Mouse (Mus musculus): ENCODE data around the gene Selenbp2. TPM values are rescaled to one million over a fixed set of nuclear protein-coding genes. Genes with fewer than 3 reads are reported as not detected.

Selenbp2 gene
- total and polyA plus RNA-seq, 2 experiments from 2014 or later: 3.7 to 42.5 TPM

DNA sequence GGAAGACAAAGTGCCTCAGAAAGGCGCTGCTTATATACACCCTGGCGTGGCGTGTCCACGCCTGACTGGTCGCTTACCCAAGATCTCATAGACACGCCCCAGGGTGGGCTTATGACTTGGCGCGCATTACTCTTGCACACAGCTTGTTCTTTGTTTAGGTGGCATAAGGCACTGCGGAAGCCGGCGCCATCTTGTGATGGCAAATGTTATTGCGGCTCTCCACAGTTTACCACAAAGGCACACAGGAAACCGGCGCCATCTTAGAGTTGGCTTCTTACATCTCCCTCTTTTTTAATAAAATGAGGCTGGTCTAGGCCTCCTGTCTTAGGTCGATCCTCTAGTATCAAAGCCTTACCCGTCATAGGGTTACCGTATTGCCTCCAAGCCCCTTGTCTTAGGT, 52.3 kb downstream of the Selenbp2 start:
- Histone ChIP-seq H3K4me3 (ENCODE audit: low read depth, low read length) (no peak overlapping the region), H3K36me3 (replicated peaks; ENCODE audit: control insufficient read depth, insufficient read depth, low read length) (no peaks in the 10 kb centered on the region), H3K9ac (replicated peaks; ENCODE audit: low read depth, low read length) (no peak overlapping the region), H3K9me3 (replicated peaks; ENCODE audit: control insufficient read depth, low read length) (0 out of 2 replicates have a peak, but pooled peaks cover 4% of the 10 kb centered on the region), H3K27ac (ENCODE audit: low read depth) (no peak overlapping the region), H3K4me1 (ENCODE audit: control insufficient read depth, insufficient read depth) (no peaks in the 10 kb centered on the region), H3K4me2 (ENCODE audit: low read depth, low read length) (no peak overlapping the region), H3K27me3 (ENCODE audit: control insufficient read depth, insufficient read depth, low read length) (no peaks in the 10 kb centered on the region)
- DNase-seq (ENCODE audit: low spot score) (no peak), ATAC-seq (ENCODE audit: insufficient read depth, low read depth) (no peak)
- 93% methylated on average over 17 of the region's 17 CpGs for WGBS
- no peak for TF ChIP-seq CTCF (IDR thresholded peaks at IDR 0.05; ENCODE audit: low read depth)
- no peak for TF ChIP-seq EP300 (IDR thresholded peaks at IDR 0.05; ENCODE audit: low read depth)

Other genes with a start within 250 kb of the Selenbp2 start
- not detected in 2 replicates for gene Oaz3, start 249.6 kb upstream of the Selenbp2 start, total RNA-seq (2014; rRNA removed; ENCODE audit: low replicate concordance)
- gene Oaz3, start 249.6 kb upstream of the Selenbp2 start, polyA plus RNA-seq (2015; fragmentation: Nextera tagmentation; extraction: Ambion mirVana): 0.33 and 0.41 TPM in 2 replicates
- not detected in 2 replicates for gene Celf3, start 215.3 kb upstream of the Selenbp2 start, total RNA-seq (2014; rRNA removed; ENCODE audit: low replicate concordance)
- 0.53 and 0.80 TPM in 2 replicates for gene Celf3, start 215.3 kb upstream of the Selenbp2 start, polyA plus RNA-seq (2015; fragmentation: Nextera tagmentation; extraction: Ambion mirVana)
- 1.2 TPM in 1 of 2 replicates, not detected in the other for gene Riiad1, start 213.2 kb upstream of the Selenbp2 start, total RNA-seq (2014; rRNA removed; ENCODE audit: low replicate concordance)
- 4.3 and 4.5 TPM in 2 replicates for gene Riiad1, start 213.2 kb upstream of the Selenbp2 start, polyA plus RNA-seq (2015; fragmentation: Nextera tagmentation; extraction: Ambion mirVana)
- gene Snx27, start 110.8 kb upstream of the Selenbp2 start, total RNA-seq (2014; rRNA removed; ENCODE audit: low replicate concordance): 18.1 and 30.8 TPM in 2 replicates
- 17.0 and 17.2 TPM in 2 replicates for gene Snx27, start 110.8 kb upstream of the Selenbp2 start, polyA plus RNA-seq (2015; fragmentation: Nextera tagmentation; extraction: Ambion mirVana)
- not detected in 2 replicates for gene Gm10972, start 50.4 kb upstream of the Selenbp2 start, total RNA-seq (2014; rRNA removed; ENCODE audit: low replicate concordance)
- not detected in 2 replicates for gene Gm10972, start 50.4 kb upstream of the Selenbp2 start, polyA plus RNA-seq (2015; fragmentation: Nextera tagmentation; extraction: Ambion mirVana)
- 12.9 and 29.0 TPM in 2 replicates for gene Tuft1, start 34.7 kb upstream of the Selenbp2 start, total RNA-seq (2014; rRNA removed; ENCODE audit: low replicate concordance)
- 3.1 and 4.8 TPM in 2 replicates for gene Tuft1, start 34.7 kb upstream of the Selenbp2 start, polyA plus RNA-seq (2015; fragmentation: Nextera tagmentation; extraction: Ambion mirVana)
- gene Cgn, start 92.9 kb downstream of the Selenbp2 start, total RNA-seq (2014; rRNA removed; ENCODE audit: low replicate concordance): 0.04 and 0.89 TPM in 2 replicates
- gene Cgn, start 92.9 kb downstream of the Selenbp2 start, polyA plus RNA-seq (2015; fragmentation: Nextera tagmentation; extraction: Ambion mirVana): 0.51 and 0.73 TPM in 2 replicates
- 19.9 and 22.3 TPM in 2 replicates for gene Pogz, start 144.0 kb downstream of the Selenbp2 start, total RNA-seq (2014; rRNA removed; ENCODE audit: low replicate concordance)
- 5.8 TPM in 2 replicates for gene Pogz, start 144.0 kb downstream of the Selenbp2 start, polyA plus RNA-seq (2015; fragmentation: Nextera tagmentation; extraction: Ambion mirVana)
- 256 and 302 TPM in 2 replicates for gene Psmb4, start 193.4 kb downstream of the Selenbp2 start, total RNA-seq (2014; rRNA removed; ENCODE audit: low replicate concordance)
- 274 and 296 TPM in 2 replicates for gene Psmb4, start 193.4 kb downstream of the Selenbp2 start, polyA plus RNA-seq (2015; fragmentation: Nextera tagmentation; extraction: Ambion mirVana)
- gene Selenbp1, start 239.5 kb downstream of the Selenbp2 start, total RNA-seq (2014; rRNA removed; ENCODE audit: low replicate concordance): 183 and 212 TPM in 2 replicates
- gene Selenbp1, start 239.5 kb downstream of the Selenbp2 start, polyA plus RNA-seq (2015; fragmentation: Nextera tagmentation; extraction: Ambion mirVana): 101 and 112 TPM in 2 replicates

All from heart, postnatal 0 days (tissue).